Mouse (Mus musculus) right cerebral cortex, postnatal 4 days (tissue): ENCODE measurements around the gene Zmiz1.

Experiments
- DNase-seq: peaks from one replicate; pipeline ENCODE4 v3.0.0-alpha.2; 2022

Zmiz1 gene

DNA sequence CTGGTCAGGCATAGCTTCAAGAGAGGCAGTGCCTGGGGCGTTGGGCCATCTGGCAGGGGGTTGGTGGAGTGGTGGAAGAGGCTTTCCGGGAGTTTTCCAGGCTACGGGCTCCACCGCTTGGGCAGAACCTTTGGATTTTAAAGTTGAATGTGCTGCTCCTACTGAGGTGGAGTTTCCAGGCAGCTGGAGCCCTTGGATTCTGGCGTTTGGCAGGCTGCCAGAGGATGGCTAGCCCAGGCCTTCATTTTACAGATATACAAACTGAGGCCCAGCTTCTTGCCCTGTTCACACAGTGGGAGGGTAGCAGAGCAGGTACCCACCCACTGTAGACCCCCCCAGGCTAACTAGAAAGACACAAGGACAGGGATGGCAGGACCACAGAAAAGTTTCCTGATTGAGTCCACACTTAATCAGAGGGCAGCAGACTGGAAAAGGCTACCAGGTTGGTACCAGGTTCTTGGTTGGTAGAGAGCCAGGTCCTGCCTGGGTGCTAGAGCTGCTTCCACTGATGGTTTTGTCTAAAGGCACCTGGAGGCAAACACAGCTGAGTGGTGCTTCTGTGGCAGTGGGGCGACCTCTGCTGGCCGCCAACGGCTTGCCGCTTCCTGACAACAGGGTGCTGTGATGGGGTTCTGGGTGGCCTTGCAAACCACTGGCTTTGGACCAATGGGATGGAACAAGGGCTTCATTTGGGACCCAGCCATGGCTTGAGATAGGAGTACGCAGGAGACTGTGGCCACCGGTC, 106.5 kb downstream of the Zmiz1 start:
- peak; percentile 90 for DNase-seq

DNA sequence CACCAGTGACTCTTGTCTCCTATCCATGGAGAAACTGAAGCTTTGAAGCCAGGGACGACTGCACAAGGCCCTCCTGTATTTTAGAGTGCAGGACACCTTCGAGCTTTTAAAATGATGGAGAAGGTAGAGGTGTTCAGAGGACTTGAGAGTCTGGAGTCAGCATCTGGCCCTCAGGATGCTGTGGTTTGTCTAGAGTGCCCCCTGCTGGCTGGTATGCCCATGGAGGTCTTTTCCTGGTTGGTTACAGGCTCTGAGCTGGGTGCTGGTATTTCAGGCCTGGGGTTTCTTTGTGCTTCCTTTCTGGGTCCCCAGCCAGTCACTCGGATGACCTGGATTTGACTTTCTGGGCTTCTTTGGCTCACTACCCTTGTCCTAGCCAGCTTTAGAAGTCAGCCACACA, 108.3 kb downstream of the Zmiz1 start:
- DNase-seq: peak; percentile 70

DNA sequence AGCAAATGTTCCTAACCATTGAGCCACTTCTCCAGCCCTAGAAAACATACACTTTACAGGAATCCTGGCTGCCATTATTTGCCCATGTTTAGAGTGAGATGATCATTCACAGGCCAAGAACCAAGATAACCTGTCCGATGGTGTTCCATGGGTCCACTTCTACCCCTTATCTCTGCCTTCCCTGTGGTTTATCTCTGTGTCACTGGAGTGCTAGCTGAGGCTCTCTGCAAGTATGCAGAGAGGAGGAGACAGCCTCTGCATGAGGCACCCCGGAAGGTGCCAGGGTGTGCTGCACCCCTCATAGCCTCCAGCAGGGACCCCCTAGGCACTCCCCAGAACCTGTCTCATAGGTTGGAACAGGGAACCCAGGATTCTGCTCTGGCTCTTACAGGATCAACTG, 108.9 kb downstream of the Zmiz1 start:
- DNase-seq: no peak

- DNase-seq: no peak
Measured at GRCm38 (mm10) chr14:25574047-25574870, 115.3 kb downstream of the Zmiz1 start.

- no peak for DNase-seq
Measured at GRCm38 (mm10) chr14:25576642-25577041, 117.7 kb downstream of the Zmiz1 start.

GRCm38 (mm10) chr14:25577431-25577830, 118.4 kb downstream of the Zmiz1 start:
- no peak for DNase-seq

DNA sequence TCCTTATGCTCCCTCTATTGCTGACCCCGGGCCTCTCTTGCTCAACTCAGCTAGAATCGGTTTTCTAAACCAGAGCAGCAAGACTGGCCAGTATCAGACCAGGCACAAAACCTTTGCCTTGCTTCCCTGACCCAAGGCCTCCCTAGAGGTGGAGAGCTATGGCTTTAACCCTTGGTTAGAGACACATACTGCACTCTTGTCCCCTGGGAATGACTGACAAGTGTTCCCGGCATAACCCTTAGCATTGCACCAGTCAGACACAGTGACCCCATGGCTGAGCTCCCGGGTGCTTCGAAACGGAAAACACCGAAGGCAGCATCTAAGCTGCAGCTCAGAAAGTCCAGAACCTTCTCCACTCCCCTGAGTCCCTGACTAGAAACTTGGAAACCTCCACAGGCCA, 120.6 kb downstream of the Zmiz1 start:
- DNase-seq: no peak

DNA sequence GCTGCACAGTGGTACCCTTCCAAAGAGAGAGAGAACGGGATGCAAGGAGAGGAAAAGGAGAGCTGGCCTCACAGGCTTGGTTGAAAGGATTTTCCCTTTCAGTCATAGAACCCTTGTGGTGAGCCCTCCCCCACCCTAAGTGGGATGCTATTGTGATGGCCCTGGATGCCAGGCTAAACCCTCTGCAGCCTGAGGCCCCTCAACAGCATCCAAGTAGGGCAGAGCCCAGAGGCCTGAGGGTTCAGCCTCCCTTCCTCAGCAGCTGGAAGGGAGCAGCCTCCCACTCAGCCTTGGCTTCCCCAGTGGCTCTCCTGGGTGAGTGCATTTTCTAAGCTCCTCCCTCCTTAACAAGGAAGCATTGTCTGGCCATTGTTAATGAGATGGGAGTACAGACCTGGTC, 121.4 kb downstream of the Zmiz1 start:
- no peak for DNase-seq

- DNase-seq: no peak
Measured at GRCm38 (mm10) chr14:25582603-25583002, 123.6 kb downstream of the Zmiz1 start.

DNA sequence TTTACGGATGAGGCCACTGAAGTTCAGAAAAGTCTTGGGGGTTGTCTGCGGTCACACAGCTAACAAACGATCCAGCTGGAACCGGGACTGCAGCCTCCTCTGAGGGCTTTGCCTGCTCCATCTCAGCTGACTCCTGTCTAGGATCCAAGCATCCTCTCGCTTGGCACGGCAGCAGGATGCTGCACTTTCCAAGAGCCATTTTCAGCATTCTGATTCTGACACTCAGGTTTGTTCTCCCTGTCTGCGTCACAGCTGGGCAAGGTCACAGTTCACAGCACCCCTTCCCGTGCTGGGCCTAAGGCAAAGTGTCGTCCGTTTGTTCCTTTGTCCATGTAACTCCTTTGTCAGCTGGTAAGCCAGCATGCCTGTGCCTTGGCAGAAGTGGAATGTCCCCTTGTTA, 124.9 kb downstream of the Zmiz1 start:
- DNase-seq: no peak

GRCm38 (mm10) chr14:25585545-25586301, 126.7 kb downstream of the Zmiz1 start:
- DNase-seq: peak; percentile 76

- DNase-seq: no peak
Measured at GRCm38 (mm10) chr14:25586846-25587486, 128.0 kb downstream of the Zmiz1 start.

- DNase-seq: peak; percentile 53
Measured at GRCm38 (mm10) chr14:25587487-25588001, 128.6 kb downstream of the Zmiz1 start.

DNA sequence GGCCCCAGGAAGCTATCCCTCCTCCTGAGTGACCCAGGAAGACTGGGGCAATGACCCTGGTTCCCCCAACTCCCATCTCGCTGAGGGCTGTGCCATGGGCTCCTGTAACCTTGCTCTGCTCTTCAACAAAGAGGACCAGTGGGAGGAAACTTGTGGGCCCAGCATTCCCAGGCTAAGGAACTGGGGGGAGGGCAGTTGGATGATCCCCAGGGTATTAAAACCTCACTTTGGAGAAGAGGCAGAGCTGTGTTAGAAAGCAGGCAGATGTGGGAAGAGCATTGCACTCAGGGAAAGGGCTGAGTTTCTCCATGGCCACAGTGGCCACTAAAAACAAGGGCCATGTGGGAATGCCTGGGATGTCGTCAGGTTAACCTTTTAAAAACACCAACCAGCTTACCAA, 129.2 kb downstream of the Zmiz1 start:
- DNase-seq: no peak

DNA sequence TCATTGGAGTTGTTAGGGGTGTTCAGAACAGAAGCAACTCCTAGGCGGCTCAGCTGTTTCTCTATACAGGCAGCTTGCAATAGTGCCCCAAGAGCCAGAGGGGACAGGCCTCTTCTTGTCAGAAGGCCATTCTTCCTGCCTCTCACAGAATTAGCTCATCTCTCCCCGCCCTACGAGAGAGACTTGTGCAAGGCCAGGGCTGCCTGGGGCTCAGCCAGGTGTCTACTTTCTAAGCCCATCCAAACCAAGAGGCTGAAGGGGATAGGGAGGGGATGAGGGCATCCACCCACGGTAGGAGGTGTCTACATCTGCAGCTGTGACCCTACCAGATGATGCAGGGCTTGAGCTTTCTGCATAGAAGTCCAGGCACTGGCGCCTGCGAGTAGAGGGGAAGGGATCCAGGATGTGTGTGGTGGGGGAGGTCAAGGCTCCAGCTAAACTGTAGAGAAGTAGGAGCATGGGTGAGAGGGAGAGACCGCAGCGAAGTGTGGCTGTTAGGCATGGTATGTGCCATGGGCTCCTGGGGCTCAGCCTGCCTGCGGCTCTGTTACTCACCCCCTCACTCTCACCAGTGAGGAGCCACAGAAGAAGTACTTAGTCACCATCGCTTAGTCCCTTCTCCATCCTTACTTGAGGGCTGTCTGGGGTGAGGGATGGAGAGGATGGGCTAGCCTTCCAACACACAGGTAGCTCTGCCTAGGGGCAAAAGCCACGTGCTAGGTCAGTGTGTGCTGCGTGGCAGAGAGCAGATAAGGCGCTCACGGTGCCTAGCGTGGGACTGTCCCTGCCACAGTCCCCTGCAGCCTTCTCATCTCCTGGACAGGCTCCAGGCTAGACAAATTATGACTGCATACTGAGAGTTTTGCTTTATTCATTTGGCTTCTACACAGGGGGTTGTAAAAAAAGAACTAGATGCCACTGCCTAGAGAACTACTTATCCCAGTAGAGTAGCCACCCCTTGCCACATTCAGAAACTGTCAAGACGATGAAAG, 130.3 kb downstream of the Zmiz1 start:
- no peak for DNase-seq

GRCm38 (mm10) chr14:25591000-25591399, 132.0 kb downstream of the Zmiz1 start:
- no peak for DNase-seq

GRCm38 (mm10) chr14:25591426-25591825, 132.4 kb downstream of the Zmiz1 start:
- DNase-seq: no peak

DNA sequence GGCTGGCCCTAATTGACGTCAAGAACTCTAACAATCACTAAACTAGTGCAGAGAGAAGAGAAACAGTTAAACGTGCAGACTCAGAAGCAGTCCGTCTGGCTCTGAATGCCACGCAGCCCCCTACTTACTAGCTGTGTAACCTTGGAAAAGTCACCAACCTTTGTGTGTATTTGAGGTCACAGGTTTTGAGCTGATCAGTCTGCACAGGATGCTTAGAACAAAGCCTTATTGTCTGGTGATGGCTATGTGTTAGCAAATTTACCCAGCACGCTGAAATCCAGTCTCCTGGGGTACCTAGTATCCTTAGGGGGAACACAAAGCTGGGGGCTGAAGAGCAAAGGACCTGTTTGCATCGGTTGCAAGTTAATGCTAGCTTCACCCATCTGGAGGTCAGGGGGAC, 133.5 kb downstream of the Zmiz1 start:
- no peak for DNase-seq

DNA sequence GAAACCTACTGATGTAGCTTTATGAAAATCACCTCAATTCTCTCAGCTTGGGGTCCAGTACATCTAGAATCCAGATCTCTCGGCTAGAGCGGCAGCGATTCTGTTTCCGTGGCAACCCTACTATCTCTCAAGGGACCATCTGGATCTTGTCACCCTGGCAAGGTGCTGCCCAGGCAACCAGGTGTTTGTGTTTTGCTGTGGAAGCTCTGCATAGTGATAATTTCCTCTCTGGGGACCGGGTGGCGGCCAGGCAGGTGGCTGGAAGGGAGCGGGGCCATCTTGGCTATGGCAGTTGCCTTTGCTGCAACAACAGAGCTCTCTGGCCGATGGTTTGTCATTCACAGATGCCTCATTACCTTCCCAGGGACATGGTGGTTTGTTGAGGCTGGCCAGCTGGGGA, 134.9 kb downstream of the Zmiz1 start:
- no peak for DNase-seq

DNA sequence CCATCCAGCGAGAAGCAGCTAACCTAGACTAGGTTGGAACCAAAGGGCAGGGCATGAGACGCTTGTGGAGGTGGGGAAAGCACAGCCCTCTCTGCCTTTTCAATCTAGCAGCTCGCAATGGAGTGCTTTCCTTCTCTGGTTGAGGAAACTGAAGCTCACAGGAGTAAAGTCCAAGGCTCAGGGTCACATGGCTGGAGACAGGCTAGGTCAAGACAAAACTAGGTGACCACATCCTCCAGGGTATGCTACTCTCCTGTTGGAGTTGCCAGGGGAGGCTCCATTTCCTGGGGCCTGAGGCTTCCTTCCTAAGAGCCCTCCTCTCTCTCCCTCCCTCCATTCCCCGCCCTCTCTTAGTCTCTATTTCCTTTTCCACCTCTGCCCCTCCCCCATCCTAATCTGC, 135.6 kb downstream of the Zmiz1 start:
- no peak for DNase-seq

DNA sequence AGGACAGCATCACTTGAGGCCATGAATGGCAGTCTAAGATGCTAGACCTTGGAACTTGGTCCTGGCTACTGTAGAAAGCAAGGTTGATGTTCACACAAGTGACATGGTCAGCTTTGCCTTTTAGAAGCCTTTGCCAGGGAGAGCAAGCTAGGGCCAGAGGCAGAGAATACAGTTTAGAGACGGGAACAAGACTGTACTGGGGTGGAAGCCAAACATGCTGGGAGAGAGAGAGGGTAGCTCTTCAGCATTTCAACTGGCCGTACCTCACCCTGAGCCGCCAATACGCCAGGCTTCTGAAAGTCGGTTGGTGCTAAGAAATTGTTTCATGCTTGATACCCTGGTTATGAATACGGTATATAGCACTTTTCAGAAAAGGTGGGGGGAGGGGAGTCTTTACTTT, 140.0 kb downstream of the Zmiz1 start:
- DNase-seq: no peak

DNA sequence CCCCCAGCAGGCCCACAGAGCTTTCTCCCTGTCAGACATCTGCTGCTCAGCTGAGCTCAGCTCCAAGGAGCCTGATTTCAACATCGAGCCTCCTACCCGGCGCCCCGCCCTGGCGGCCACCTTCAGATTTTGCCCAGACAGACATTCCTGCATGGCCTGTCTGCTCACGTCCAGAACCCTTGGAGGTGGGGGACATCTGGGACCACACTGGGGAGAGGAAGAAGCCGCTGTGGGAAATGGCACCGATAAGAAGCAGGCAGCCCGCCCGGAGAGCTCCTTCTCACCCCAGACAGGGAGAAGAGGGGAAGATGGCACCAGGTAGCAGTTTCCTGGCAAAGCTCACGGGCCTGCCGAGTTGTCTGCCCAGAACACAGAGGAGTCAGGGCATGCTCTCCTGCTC, 140.9 kb downstream of the Zmiz1 start:
- no peak for DNase-seq
